Mouse (Mus musculus) CD8-positive naive resting alpha-beta T cell, adult 2 months (primary cell): ENCODE measurements around the gene Tmem131l.

ENCODE experiments used
- DNase-seq, 2 experiments: peaks; one replicate each; pipeline ENCODE4 v3.0.0; 2022; ENCODE audit warnings: low read depth in 2 of 2, low spot score in 2 of 2

Gene Tmem131l

DNA sequence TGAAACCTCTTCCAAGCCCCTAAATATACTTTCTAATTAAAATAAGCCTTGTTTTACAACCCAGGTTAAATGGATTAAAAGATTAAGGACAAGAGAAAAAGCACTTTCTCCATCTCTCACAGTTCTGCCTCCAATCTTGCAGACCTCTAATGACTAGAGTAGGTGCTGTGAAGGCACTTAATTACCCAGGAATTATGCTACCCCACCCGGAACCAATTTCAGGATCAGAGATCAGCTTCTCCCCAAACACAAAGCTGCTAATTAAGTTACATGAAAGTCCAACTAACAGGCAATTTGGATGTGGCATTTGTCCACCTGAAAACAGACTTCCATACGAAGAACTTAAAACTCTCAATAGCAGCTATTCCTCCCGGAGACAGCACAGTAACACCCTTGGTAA is 19.4 kb downstream of the Tmem131l start:
- DNase-seq: no peak

DNA sequence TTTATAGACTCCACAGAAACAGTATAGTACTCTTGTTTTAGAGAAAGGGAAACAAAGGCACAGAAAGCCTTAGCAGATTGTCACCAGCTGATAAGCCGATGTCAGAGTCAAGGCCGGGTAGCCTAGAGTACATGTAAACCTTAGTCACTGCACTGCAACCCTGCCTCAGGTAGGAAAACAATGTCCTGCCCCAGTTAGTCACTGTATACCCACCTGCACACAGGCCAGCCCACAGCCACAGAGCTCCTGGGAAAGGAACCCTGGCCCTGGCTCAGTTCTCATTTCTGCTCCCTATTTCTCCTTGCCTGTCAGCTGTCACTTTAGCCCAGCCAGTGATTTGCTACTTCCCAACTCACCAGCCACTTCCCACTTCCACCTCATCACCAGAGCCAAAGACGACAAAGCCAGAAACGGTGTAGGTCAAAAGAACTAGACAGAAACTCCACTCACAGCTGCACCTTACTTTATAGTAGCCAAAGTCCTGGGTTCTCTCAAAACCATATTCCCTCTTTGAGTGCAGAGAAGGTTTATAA is 24.4 kb downstream of the Tmem131l start:
- DNase-seq: no peak

DNA sequence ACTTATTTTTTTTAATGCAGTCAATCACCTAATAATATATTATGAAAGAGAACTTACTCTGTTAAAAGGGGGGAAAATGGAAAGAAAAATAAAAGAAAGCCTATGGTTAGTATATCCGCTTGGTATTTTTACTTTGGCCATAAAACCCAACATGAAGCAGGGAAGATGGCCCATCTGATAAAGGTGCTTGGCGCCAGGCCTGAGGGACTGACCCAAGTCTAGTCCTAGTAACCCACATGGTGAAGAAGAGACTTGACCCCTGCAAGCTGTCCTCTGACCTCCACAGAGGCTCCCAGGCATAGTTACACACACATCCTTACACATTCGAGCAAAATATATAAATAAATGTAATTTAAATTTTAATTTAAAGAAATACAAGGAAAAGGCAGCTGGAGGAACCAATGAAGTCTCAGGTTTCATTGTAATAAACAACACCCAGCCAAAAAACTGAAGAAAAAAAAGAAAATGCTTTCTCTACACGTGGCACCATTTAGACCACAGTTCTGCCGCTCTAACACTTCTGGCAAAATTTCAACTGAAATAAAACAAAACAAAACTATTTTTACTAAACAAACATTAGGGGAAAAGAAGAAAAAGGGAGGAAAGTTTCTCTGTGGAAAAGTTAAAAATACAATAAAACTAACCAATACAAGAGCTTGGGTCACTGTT is 28.8 kb downstream of the Tmem131l start:
- DNase-seq: no peak

DNA sequence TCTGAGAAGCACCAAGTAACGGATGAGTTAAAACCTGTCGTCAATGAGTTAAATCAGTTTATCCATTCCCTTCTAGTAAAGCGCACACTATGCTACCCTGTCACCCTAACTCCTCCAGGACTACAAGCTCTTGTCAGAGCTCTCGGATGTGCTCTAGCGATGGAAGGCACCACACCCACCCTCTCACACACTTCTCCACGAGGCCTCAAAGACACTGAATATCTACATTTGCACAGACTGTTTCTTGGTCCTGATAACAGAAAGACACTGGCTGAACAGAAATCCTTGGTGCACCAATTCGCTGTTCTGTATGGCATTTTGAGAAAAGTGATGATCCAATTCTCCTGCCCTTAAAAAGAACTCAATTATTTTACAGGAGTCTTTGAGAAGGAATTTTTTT is 34.0 kb downstream of the Tmem131l start:
- no peak for DNase-seq

DNA sequence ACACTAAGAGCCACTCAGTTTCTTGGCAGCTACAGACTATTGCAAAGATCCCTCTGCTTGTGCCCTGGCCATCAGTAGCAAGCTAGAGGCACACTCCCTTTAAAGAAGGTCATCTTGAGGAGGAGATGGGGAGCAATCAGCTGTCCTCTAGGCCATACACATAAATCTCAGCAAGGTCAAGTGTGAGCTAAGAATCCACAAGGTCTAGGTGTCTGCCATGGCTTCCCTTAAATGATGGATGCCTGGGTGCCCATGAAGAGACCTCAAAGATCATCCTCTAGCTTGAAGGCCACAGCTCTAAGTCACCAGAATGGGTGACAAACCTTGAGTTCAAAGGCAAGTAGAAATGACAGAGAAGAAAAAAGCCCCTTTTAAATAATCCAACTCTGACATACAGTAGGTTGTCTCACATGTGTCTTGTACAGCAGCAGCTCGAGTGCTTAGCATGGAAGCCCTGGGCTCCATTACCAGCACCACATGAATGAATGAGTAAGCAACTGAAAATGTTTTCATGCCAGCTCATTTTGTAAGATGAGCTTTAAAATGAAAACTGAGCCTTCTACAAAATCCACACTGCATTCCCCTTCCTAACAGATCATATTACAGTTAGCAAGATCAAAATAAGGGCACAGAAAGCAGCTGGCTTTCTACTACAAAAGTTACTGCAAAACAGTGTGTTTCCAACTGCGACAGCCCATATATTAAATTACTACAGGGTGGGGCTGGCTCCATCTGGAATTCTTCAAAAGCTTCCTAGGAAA is 35.5 kb downstream of the Tmem131l start:
- DNase-seq: no peak

DNA sequence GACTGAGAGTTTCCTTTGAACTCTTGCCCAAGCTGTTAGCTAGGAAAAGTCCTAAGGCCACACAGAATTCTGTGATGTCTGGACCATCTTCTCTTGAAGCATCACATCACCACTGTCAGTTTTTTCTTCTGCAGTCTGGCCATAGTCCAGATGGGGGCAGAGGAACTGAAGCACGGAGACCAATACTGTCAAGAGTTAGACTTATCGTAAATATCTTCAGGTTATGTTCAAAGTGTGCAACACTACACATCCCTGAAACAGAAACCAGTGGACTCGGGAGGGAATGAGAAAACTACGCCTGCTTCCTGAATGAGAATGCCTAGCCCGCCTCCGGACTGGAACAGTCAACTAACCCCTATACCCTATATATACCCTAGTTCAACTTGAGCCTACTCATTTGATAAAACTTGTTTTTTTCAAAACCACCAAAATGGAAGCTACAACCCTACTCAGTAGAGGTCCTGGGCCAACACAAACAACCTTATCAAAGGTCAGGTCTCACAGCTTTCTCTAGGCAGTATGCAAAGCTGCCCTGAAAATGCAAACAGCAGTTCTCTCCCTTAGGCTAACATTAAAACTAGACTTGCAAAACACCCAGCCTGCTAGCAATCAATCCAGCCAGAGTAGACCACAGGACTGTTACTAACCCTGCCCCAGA is 37.4 kb downstream of the Tmem131l start:
- no peak for DNase-seq

DNA sequence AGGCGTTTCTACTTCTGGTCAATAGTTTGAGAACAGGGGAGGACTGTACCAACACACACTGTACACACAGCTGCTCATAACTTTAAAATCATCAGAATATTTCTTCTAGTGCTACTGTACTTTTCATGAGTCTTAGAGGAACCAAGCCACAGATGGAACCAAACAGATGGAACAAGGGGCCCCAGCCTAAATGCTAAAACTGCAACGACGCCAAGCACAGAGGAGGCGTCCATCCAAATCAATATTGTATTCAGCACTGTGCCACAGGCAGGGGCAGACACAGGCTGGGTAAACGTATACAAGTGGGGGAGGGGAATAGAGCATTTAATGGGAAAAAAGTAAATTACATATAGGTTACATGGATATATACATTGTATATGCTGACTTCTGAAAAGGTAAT is 42.4 kb downstream of the Tmem131l start:
- DNase-seq: no peak

DNA sequence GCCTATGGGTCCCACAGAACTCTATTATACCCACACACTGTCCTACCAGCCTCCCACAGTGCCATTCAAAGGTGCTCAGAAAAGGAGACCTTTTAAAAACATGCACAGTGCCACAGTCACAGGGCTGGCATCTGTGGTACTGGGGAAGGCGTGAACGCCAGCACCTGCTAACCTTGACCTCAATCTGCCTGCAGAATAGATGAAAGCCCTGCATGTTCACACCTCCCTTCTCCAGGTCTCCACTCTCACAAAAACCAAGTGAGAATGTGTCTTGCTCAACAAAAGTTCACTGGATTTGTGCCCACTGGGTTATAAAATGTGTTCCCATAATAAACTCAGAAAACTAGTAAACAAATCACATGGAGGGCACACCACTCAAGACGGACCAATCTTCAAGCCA is 42.9 kb downstream of the Tmem131l start:
- no peak for DNase-seq

DNA sequence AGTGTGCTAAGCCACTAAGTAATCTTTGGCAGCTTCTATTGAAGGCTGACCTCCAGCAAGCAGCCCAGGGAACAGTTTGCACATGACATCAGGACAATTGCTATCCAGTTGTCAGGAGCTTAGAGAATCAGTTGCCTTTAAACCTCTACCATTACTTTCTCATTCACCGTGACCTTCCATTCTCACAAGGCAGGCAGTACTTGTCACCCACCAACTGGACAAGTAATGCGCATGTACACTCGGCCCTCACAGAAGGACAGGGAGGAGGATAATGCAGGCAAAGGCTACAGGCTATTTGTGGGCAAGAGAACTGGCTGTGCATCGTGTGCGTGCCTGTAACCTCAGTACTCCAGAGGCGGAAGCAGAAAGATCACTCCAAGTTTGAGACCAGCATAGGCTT is 43.9 kb downstream of the Tmem131l start:
- no peak for DNase-seq

DNA sequence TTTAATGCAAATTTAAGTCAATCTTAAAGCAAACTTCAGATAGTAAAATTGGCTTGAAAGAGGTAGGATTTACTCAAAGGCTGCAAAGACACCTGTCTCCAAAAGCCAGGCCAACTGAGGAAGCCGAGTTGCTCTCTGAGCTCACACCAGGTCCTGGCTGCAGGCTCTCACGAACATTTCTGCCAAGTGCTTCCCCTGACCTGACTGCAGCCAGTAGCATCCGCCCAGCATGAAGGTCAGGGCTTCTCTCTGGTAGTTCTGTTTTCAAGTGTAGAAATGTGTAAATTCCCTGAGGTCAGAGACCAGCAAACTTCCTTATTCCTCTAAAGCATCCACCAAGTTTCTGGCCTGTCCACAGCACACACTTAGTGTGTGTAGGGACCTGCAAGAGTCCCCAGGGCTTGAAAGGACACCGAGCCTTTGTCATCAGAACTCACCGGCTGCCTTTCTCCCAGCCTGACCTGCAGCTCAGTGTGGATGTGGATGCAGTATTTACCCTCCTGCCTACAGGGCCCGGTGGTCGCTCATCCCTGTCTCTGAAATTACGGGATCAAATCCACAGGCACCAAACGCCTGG is 44.6 kb downstream of the Tmem131l start:
- DNase-seq: no peak

DNA sequence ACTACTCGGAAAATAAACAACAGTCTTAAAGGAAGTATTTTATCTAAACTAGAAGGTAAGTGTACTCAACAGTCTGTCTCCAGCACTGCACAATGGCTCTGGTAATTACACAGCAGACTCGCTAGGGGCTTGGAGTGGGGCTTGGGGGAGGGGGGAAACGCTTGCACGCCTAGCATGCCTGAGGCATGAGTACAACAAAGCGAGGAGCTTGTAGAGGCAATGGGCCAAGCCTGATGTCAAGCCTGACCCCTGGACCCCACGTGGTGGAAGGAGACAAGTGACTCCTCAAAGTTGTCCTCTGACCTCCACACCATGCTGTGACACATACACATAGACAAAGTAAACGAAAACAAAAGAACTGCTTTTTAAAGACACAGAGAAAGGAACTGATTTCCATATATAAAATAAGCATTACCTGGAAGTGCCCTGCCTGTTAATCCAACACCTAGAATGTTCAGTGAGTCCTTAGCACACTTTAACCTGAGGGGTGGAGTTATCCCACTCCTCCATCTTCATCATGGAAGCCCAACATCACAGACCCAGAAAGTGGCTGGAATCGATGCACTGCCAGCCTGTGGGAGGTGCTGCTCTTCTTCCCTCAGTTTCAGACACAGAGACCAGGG is 45.6 kb downstream of the Tmem131l start:
- no peak for DNase-seq

DNA sequence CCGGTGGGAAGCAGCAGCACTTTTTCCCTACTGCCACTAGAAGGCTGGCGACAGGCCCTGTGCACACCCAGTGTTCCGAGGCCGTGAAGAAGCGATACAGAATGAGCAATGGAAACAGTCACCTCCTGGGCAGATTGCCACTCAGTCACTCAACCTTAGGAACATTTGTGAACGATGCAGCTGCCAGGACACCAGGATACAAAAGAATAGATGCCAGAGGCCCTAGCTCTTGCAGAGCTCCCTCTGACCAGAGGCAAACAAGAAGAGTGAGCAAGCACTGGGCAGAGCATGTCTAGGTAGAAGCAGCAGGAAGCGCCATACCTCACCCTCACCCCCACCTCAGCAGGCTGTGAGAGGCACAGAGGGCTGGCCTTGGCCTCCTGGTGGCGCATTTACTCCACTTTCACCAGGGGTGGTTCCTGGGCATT is 46.9 kb downstream of the Tmem131l start:
- DNase-seq: no peak

DNA sequence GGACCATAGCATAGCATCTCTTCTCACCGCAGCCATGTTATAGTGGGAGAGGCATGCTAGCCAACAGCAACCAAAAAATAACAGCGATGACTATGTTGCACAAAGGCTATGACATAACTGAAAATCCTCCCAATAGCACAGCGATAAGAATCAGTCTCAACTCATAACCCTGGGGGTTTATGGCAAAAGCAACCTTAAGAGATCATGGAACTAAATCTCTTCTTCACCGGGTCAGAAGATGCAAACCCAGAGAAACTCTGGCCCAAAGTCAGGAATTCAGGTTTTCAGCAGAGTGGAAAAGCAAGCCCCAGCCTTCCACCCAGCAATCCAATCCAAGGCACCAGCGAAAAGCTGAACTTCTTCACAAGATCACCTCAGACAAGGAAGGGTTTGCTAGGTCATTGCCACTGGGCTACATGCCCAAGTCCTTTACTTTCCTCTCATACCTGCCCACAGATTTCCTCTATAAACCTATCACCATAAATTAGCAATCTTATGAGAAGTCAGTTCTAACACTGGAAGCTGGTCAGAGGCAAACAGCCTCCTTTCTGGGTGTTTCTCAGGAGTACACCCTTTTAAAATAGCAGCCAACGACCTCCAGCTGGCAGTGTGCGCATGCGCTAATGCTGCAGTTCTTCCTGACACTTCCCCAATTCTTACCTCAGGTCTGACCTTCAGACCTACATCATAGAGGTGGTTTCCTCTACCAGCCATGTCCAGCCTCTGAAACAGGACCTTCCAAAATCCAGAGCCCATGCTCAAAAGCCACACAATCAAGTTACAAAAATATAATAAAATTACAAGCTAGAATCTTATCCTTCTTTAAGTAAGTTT is 48.1 kb downstream of the Tmem131l start:
- no peak for DNase-seq

DNA sequence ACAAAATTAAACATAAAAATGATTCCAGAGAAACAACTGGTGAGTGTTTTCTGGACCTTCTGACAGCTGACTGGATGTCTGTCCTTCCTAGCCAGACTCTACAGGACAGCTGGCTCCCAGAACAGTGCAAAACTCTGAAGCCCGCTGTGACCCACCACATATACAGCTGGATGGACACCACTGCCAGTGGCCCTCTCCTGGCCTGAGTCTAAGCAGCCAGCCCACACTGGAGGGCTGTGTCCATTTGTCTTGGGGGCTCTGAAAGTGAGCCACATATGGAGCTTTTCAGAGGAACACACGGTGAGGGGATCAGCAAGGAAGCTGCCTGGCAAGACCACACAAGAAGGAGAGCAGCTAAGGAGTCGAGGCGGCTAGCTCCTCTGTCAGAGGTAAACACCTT is 51.8 kb downstream of the Tmem131l start:
- no peak for DNase-seq

DNA sequence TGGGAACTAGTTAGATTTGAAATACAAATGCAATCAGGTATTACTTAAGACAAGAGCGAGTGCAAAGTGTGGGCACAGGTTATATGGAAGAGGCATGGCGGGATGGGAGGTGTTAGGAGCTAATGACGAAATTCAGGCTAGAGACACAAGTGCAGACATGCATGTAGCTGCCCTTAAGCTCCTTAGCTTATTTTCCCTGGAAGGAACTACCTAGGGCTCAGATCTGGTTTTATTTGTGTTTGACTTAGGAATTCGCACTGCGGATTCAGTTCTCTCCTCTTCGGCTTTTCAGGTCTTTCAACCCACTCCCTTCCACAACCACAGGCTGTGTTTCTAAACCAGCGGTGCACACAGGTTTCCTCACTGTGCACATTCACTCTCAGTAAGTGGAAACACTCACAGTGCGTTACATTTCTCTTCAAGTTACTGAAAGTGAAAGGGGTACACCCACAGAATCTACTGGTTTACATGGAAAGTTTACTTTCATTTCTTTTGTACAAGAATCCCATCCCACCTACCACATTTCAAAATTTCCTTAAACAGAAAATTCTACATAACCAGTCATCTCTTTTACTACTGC is 52.4 kb downstream of the Tmem131l start:
- no peak for DNase-seq

DNA sequence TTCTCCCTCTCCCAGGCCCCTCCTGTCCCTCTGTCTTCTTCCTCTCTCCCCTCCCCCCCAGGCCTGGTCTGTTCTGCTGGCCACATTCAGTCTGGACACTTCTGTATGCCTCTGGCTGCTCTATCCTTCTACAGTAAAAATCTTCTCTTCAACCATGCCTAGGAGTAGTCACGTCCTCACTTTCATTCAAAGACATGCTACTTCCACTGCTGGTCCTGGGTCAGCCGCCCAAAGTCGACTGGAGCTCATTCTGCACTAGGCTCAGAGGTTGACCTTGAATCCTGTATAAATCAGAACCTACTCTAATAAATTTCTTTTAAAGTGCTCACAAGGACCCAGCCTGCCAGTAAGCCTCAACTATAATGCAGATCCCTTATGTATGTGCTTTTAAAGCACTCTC is 53.2 kb downstream of the Tmem131l start:
- DNase-seq: no peak

DNA sequence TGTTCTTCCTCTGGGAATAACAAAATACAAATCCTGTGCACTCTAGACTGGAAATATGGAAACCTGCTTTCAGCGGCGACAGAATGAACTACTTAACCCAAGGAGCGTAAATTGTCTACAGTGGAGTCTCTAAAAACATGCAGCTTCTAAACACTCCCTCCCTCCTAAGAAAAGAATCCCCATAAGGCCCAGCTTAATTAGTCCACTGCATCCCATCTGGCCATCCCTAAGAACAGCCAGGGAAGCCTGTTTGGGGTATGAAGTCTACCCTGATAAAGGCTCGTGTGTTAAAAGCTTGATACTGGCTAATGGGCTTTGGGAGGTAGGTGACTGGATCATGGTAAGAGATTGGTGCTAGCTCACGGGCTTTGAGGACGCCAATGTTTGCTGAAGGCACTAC is 54.5 kb downstream of the Tmem131l start:
- no peak for DNase-seq

DNA sequence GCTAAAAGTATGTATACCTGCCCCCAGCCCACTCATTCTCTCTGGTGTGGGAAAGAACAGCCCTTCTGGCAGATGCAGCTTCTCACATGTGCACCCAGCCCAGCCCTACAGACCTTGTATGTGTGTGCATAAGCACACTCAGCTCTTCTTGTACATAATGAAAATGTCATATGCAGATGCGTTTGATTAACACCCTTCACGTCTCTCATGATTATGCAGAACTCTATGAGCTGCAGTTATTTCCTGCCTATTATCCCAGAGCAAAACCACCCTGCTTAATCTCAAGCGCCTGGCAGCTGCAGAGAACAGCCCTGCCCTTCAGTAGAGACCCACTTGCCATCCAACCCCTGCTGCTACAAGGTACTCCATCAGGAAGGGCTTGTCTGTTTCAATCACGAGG is 55.6 kb downstream of the Tmem131l start:
- no peak for DNase-seq

DNA sequence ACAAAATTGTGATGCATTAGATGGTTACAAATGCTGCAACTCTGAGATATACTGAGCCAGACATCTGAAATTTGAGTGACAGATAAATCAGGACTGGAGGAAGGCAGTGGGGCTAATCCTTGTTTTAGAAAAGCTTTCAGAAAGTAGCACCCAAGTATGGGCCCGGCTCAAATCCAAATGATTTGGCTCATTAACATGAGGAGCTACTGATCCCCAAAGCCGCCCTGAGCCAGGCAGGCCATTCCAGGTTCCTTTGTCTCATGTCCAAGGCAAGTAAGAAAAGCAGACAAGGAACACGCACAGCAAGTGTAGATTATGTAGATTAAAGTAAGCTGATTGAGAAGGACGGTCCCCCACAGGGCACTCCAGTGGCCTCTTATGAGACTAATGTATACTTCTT is 57.2 kb downstream of the Tmem131l start:
- DNase-seq: no peak

DNA sequence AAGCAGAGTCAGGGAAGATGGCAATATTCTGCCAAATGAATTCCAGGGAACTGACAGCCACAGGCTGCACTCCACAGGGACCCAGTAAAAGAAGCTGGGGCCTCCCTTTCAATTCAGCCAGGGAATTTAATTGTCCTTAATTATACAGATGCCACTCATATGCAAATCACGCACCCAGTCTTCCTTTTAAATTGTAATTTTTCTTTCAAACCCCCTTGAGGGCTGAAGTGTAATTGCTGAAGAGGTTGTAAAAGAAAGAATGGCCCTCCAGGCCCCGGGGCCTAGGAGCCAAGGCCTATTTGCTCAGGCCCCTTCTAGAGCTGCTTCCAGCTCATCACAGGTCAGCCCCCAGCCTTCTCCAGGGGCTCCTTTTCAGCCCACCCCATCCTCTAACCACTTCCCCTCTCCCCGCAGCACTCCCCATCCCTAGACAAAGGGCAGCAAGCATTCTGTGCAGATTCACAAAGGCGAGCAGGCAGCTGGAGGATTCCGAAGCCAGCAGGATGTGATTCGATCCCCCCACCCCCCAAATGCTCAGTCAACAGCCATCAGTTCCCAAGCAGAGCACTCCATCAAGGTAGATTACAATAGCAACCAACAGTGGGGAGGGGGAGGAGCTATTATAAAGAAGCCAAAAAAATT is 59.6 kb downstream of the Tmem131l start:
- no peak for DNase-seq
